Mouse (Mus musculus) forebrain, embryonic 15.5 days (tissue): ENCODE data around the gene Abl2. TPM values are rescaled to one million over a fixed set of nuclear protein-coding genes. Genes with fewer than 3 reads are reported as not detected.
A peak's percentile ranks its signal among the peaks of the same experiment; 100 is the strongest.
"Not testable (repeated sequence)": the region's sequence is repeated elsewhere in the genome, so short reads cannot be mapped to it uniquely, and the experiment has no call there.

Experiments used
- ATAC-seq: fragments of 200-750 bp; cut with Nextera tagmentation; replicated peaks from 2 replicates; pipeline ENCODE4 v1.8.0; 2017; ENCODE audit warnings: mild to moderate bottlenecking, moderate TSS enrichment, moderate library complexity
- H3K27ac ChIP-seq: fragments of 300-500 bp; sonication (generic); replicated peaks from 2 replicates; pipeline ENCODE4 v1.5.1; 2015; ENCODE audit warnings: mild to moderate bottlenecking, inconsistent platforms
- H3K27me3 ChIP-seq: fragments of 300-500 bp; sonication (generic); 2 replicates; pipeline ENCODE4 v1.6.1; 2015; ENCODE audit warnings: inconsistent platforms
- H3K36me3 ChIP-seq: fragments of 300-500 bp; sonication (generic); 2 replicates; pipeline ENCODE4 v1.6.1; 2015; ENCODE audit warnings: mild to moderate bottlenecking, inconsistent platforms
- H3K4me1 ChIP-seq: fragments of 300-500 bp; sonication (generic); 2 replicates; pipeline ENCODE4 v1.6.1; 2015; ENCODE audit warnings: inconsistent platforms
- H3K4me2 ChIP-seq: fragments of 300-500 bp; sonication (generic); replicated peaks from 2 replicates; pipeline ENCODE4 v1.6.1; 2015; ENCODE audit warnings: mild to moderate bottlenecking, inconsistent platforms
- H3K4me3 ChIP-seq: fragments of 300-500 bp; sonication (generic); 2 replicates; pipeline ENCODE4 v1.5.1; 2015; ENCODE audit warnings: mild to moderate bottlenecking, inconsistent platforms
- H3K9ac ChIP-seq: fragments of 300-500 bp; sonication (generic); replicated peaks from 2 replicates; pipeline ENCODE4 v1.6.1; 2015; ENCODE audit warnings: mild to moderate bottlenecking, inconsistent platforms
- H3K9me3 ChIP-seq: fragments of 300-500 bp; sonication (generic); 2 replicates; pipeline ENCODE4 v1.6.1; 2016; ENCODE audit warnings: inconsistent platforms
- WGBS: fragments of 180-500 bp; shearing (Covaris S2); methylation state at CpG from one replicate; pipeline ENCODE4 v1.1.7; 2015; ENCODE audit warnings: mixed read lengths; 5-methylcytosine and 5-hydroxymethylcytosine counted together
- polyA plus RNA-seq: library from polyadenylated mRNA; unstranded; fragments of >200 nt; fragmentation: Nextera tagmentation; extraction: Ambion mirVana; gene quantifications from 2 replicates; pipeline ENCODE4 v1.2.1, GENCODE M21; 2015

Gene Abl2
- polyA plus RNA-seq: 6.5 and 6.9 TPM in 2 replicates

- WGBS: 9% methylated on average over 60 of the region's 60 CpGs
- ATAC-seq: peak; percentile 97
- peaks cover 22% of the 10 kb centered on the region for H3K4me1 ChIP-seq
- H3K36me3 ChIP-seq: no peaks in the 10 kb centered on the region
- no peaks in the 10 kb centered on the region for H3K9me3 ChIP-seq
- H3K9ac ChIP-seq: peak within 1 kb of the TSS; percentile 92
- peak within 1 kb of the TSS; percentile 81 for H3K4me3 ChIP-seq
- peak within 1 kb of the TSS; percentile 96 for H3K27ac ChIP-seq
- H3K27me3 ChIP-seq: no peaks in the 10 kb centered on the region
- peak within 1 kb of the TSS; percentile 52 for H3K4me2 ChIP-seq
These were observed at the start of gene Abl2 for GRCm38 (mm10) chr1:156558024-156558930. Abl2 (plus strand) TSS chr1:156558786.

GRCm38 (mm10) chr1:156520136-156520780, 38.3 kb upstream of the Abl2 start:
- WGBS: 82% methylated on average over 3 of the region's 3 CpGs
- ATAC-seq: no peak
- H3K9me3 ChIP-seq: no peaks in the 10 kb centered on the region
- no peaks in the 10 kb centered on the region for H3K27me3 ChIP-seq
- no peak overlapping the region for H3K4me3 ChIP-seq
- H3K9ac ChIP-seq: no peak overlapping the region
- H3K4me1 ChIP-seq: no peaks in the 10 kb centered on the region
- no peaks in the 10 kb centered on the region for H3K36me3 ChIP-seq
- no peak overlapping the region for H3K27ac ChIP-seq
- H3K4me2 ChIP-seq: no peak overlapping the region

- Histone ChIP-seq H3K36me3 (no peaks in the 10 kb centered on the region), H3K27ac (no peak overlapping the region), H3K9me3 (no peaks in the 10 kb centered on the region), H3K27me3 (no peaks in the 10 kb centered on the region), H3K9ac (no peak overlapping the region), H3K4me1 (no peaks in the 10 kb centered on the region), H3K4me2 (peak overlapping the region; percentile 11; the same call in 1 of the 2 replicates), H3K4me3 (no peak overlapping the region)
- no peak for ATAC-seq
- 49% methylated on average over 15 of the region's 15 CpGs for WGBS
These were observed 36.6 kb upstream of the Abl2 start for GRCm38 (mm10) chr1:156521796-156522517.

- not testable (repeated sequence) for H3K4me1 ChIP-seq
These were observed 34.7 kb upstream of the Abl2 start, which contains the start of gene Gm10031 for GRCm38 (mm10) chr1:156523842-156524241. Gm10031 (plus strand) TSS chr1:156524012.

GRCm38 (mm10) chr1:156532476-156533175, 26.0 kb upstream of the Abl2 start:
- not testable (repeated sequence) for H3K4me3 ChIP-seq, H3K4me2 ChIP-seq, H3K4me1 ChIP-seq, H3K36me3 ChIP-seq, H3K9ac ChIP-seq, H3K9me3 ChIP-seq, H3K27me3 ChIP-seq, H3K27ac ChIP-seq, ATAC-seq
- 91% methylated on average over 16 of the region's 16 CpGs for WGBS

More at GRCm38 (mm10) chr1:156523842-156524241, 34.7 kb upstream of the Abl2 start, which contains the start of gene Gm10031:
- H3K9me3 ChIP-seq, H3K27ac ChIP-seq, H3K9ac ChIP-seq, H3K4me3 ChIP-seq, H3K27me3 ChIP-seq, H3K36me3 ChIP-seq, H3K4me2 ChIP-seq: not testable (repeated sequence)
- WGBS: 94% methylated on average over 22 of the region's 22 CpGs
- ATAC-seq: peak; percentile 85; the same call in 1 of the 2 replicates

GRCm38 (mm10) chr1:156533483-156533882, 25.1 kb upstream of the Abl2 start:
- Histone ChIP-seq H3K4me2 (no peak overlapping the region), H3K4me3 (no peak overlapping the region), H3K9me3 (no peaks in the 10 kb centered on the region), H3K27me3 (no peaks in the 10 kb centered on the region), H3K9ac (no peak overlapping the region), H3K27ac (no peak overlapping the region), H3K4me1 (no peaks in the 10 kb centered on the region), H3K36me3 (no peaks in the 10 kb centered on the region)
- 93% methylated on average over 3 of the region's 3 CpGs for WGBS
- no peak for ATAC-seq

- Histone ChIP-seq H3K27ac (no peak overlapping the region), H3K4me2 (no peak overlapping the region), H3K4me3 (no peak overlapping the region), H3K4me1 (no peaks in the 10 kb centered on the region), H3K36me3 (no peaks in the 10 kb centered on the region), H3K9ac (no peak overlapping the region), H3K9me3 (no peaks in the 10 kb centered on the region), H3K27me3 (no peaks in the 10 kb centered on the region)
- ATAC-seq: no peak
- 89% methylated on average over 4 of the region's 4 CpGs for WGBS
These were observed 24.7 kb upstream of the Abl2 start for GRCm38 (mm10) chr1:156533911-156534310.

- Histone ChIP-seq H3K4me1 (no peaks in the 10 kb centered on the region), H3K27ac (no peak overlapping the region), H3K9me3 (no peaks in the 10 kb centered on the region), H3K4me2 (no peak overlapping the region), H3K9ac (no peak overlapping the region), H3K36me3 (no peaks in the 10 kb centered on the region), H3K27me3 (no peaks in the 10 kb centered on the region), H3K4me3 (no peak overlapping the region)
- WGBS: 62% methylated on average over 2 of the region's 2 CpGs
- no peak for ATAC-seq
These were observed 21.6 kb upstream of the Abl2 start for GRCm38 (mm10) chr1:156537031-156537430.

GRCm38 (mm10) chr1:156537701-156538100, 20.9 kb upstream of the Abl2 start:
- H3K4me3 ChIP-seq: no peak overlapping the region
- H3K9me3 ChIP-seq: no peaks in the 10 kb centered on the region
- H3K36me3 ChIP-seq: no peaks in the 10 kb centered on the region
- ATAC-seq: no peak
- 87% methylated on average over 6 of the region's 6 CpGs for whole genome bisulfite sequencing
- H3K27me3 ChIP-seq: no peaks in the 10 kb centered on the region
- H3K4me2 ChIP-seq: no peak overlapping the region
- no peaks in the 10 kb centered on the region for H3K4me1 ChIP-seq
- no peak overlapping the region for H3K27ac ChIP-seq
- H3K9ac ChIP-seq: no peak overlapping the region

GRCm38 (mm10) chr1:156538382-156538781, 20.2 kb upstream of the Abl2 start:
- Histone ChIP-seq H3K9ac (no peak overlapping the region), H3K36me3 (no peaks in the 10 kb centered on the region), H3K4me3 (no peak overlapping the region), H3K27me3 (no peaks in the 10 kb centered on the region), H3K4me1 (no peaks in the 10 kb centered on the region), H3K9me3 (no peaks in the 10 kb centered on the region), H3K27ac (no peak overlapping the region), H3K4me2 (no peak overlapping the region)
- no peak for ATAC-seq
- WGBS: 91% methylated on average over 3 of the region's 3 CpGs

- Histone ChIP-seq H3K27me3 (no peaks in the 10 kb centered on the region), H3K9ac (no peak overlapping the region), H3K4me1 (no peaks in the 10 kb centered on the region), H3K4me3 (no peak overlapping the region), H3K27ac (no peak overlapping the region), H3K4me2 (no peak overlapping the region), H3K36me3 (no peaks in the 10 kb centered on the region), H3K9me3 (no peaks in the 10 kb centered on the region)
- ATAC-seq: peak; percentile 81; the same call in 1 of the 2 replicates
- 48% methylated on average over 4 of the region's 4 CpGs for WGBS
These were observed 18.6 kb upstream of the Abl2 start for GRCm38 (mm10) chr1:156539787-156540560.
